Mouse (Mus musculus): Measurements from ENCODE around the gene Tmem176a. TPM values are rescaled to one million over a fixed set of nuclear protein-coding genes. Genes with fewer than 3 reads are reported as not detected.
"Not testable (repeated sequence)": the region's sequence is repeated elsewhere in the genome, so short reads cannot be mapped to it uniquely, and the experiment has no call there.

The Tmem176a gene
- polyA plus RNA-seq, 1 experiment from 2014 or later = 184 TPM

GRCm38 (mm10) chr6:48821991-48822785 lies 18.5 kb upstream of the Tmem176a start:
- H3K9me3 ChIP-seq (ENCODE audit: control insufficient read depth, low read depth, low read length); H3K9ac ChIP-seq (replicated peaks; ENCODE audit: low read depth, low read length); H3K27me3 ChIP-seq (ENCODE audit: control insufficient read depth, insufficient read depth, low read length); H3K36me3 ChIP-seq (ENCODE audit: control insufficient read depth, insufficient read depth, low read length); ATAC-seq (ENCODE audit: insufficient number of reproducible peaks, insufficient read depth, low FRiP score, low read depth); H3K4me2 ChIP-seq (replicated peaks; ENCODE audit: low read depth, low read length); H3K4me3 ChIP-seq (ENCODE audit: low read depth, low read length); H3K4me1 ChIP-seq (ENCODE audit: control insufficient read depth, insufficient read depth, low read length); H3K27ac ChIP-seq (ENCODE audit: low read length): not testable (repeated sequence)
- WGBS = 83% methylated on average over 7 of the region's 7 CpGs

- H3K27me3 ChIP-seq (ENCODE audit: control insufficient read depth, insufficient read depth, low read length) = no peaks in the 10 kb centered on the region
- H3K9ac ChIP-seq (replicated peaks; ENCODE audit: low read depth, low read length) = no peak overlapping the region
- H3K4me1 ChIP-seq (ENCODE audit: control insufficient read depth, insufficient read depth, low read length) = peaks cover 12% of the 10 kb centered on the region; the same call in 1 of the 2 replicates
- no peak overlapping the region for H3K4me3 ChIP-seq (ENCODE audit: low read depth, low read length)
- no peaks in the 10 kb centered on the region for H3K36me3 ChIP-seq (ENCODE audit: control insufficient read depth, insufficient read depth, low read length)
- no peaks in the 10 kb centered on the region for H3K9me3 ChIP-seq (ENCODE audit: control insufficient read depth, low read depth, low read length)
- no peak overlapping the region for H3K4me2 ChIP-seq (replicated peaks; ENCODE audit: low read depth, low read length)
- ATAC-seq (ENCODE audit: insufficient number of reproducible peaks, insufficient read depth, low FRiP score, low read depth) = no peak
- H3K27ac ChIP-seq (ENCODE audit: low read length) = no peak overlapping the region
- 55% methylated on average over 7 of the region's 7 CpGs for whole genome bisulfite sequencing
Observed at GRCm38 (mm10) chr6:48825016-48825415, 15.7 kb upstream of the Tmem176a start.

GRCm38 (mm10) chr6:48828976-48829375 lies 11.7 kb upstream of the Tmem176a start:
- Histone ChIP-seq H3K4me2 (replicated peaks; ENCODE audit: low read depth, low read length) (no peak overlapping the region), H3K4me3 (ENCODE audit: low read depth, low read length) (no peak overlapping the region), H3K9me3 (ENCODE audit: control insufficient read depth, low read depth, low read length) (no peaks in the 10 kb centered on the region), H3K27ac (ENCODE audit: low read length) (no peak overlapping the region), H3K27me3 (ENCODE audit: control insufficient read depth, insufficient read depth, low read length) (no peaks in the 10 kb centered on the region), H3K9ac (replicated peaks; ENCODE audit: low read depth, low read length) (no peak overlapping the region), H3K4me1 (ENCODE audit: control insufficient read depth, insufficient read depth, low read length) (peaks cover 12% of the 10 kb centered on the region; the same call in 1 of the 2 replicates), H3K36me3 (ENCODE audit: control insufficient read depth, insufficient read depth, low read length) (peaks cover 10% of the 10 kb centered on the region; the same call in 1 of the 2 replicates)
- 54% methylated on average over 1 of the region's 1 CpGs for WGBS
- ATAC-seq (ENCODE audit: insufficient number of reproducible peaks, insufficient read depth, low FRiP score, low read depth) = no peak

GRCm38 (mm10) chr6:48829651-48830050 lies 11.1 kb upstream of the Tmem176a start:
- Histone ChIP-seq H3K4me2 (replicated peaks; ENCODE audit: low read depth, low read length) (no peak overlapping the region), H3K4me1 (ENCODE audit: control insufficient read depth, insufficient read depth, low read length) (0 out of 2 replicates have a peak, but pooled peaks cover 7% of the 10 kb centered on the region), H3K4me3 (ENCODE audit: low read depth, low read length) (no peak overlapping the region), H3K27ac (ENCODE audit: low read length) (no peak overlapping the region), H3K9ac (replicated peaks; ENCODE audit: low read depth, low read length) (no peak overlapping the region), H3K27me3 (ENCODE audit: control insufficient read depth, insufficient read depth, low read length) (no peaks in the 10 kb centered on the region), H3K9me3 (ENCODE audit: control insufficient read depth, low read depth, low read length) (no peaks in the 10 kb centered on the region), H3K36me3 (ENCODE audit: control insufficient read depth, insufficient read depth, low read length) (peaks cover 17% of the 10 kb centered on the region)
- no peak for ATAC-seq (ENCODE audit: insufficient number of reproducible peaks, insufficient read depth, low FRiP score, low read depth)

- WGBS = 38% methylated on average over 1 of the region's 1 CpGs
- no peak overlapping the region for H3K27ac ChIP-seq (ENCODE audit: low read length)
- no peak overlapping the region for H3K4me3 ChIP-seq (ENCODE audit: low read depth, low read length)
Observed at GRCm38 (mm10) chr6:48830241-48830640, 10.5 kb upstream of the Tmem176a start.

GRCm38 (mm10) chr6:48831141-48831540 lies 9.6 kb upstream of the Tmem176a start:
- Histone ChIP-seq H3K9ac (replicated peaks; ENCODE audit: low read depth, low read length) (no peak overlapping the region), H3K36me3 (ENCODE audit: control insufficient read depth, insufficient read depth, low read length) (peaks cover 27% of the 10 kb centered on the region), H3K4me2 (replicated peaks; ENCODE audit: low read depth, low read length) (no peak overlapping the region), H3K27ac (ENCODE audit: low read length) (no peak overlapping the region), H3K4me3 (ENCODE audit: low read depth, low read length) (no peak overlapping the region), H3K4me1 (ENCODE audit: control insufficient read depth, insufficient read depth, low read length) (0 out of 2 replicates have a peak, but pooled peaks cover 7% of the 10 kb centered on the region), H3K9me3 (ENCODE audit: control insufficient read depth, low read depth, low read length) (no peaks in the 10 kb centered on the region), H3K27me3 (ENCODE audit: control insufficient read depth, insufficient read depth, low read length) (no peaks in the 10 kb centered on the region)
- 82% methylated on average over 5 of the region's 5 CpGs for WGBS
- no peak for ATAC-seq (ENCODE audit: insufficient number of reproducible peaks, insufficient read depth, low FRiP score, low read depth)

More at GRCm38 (mm10) chr6:48830241-48830640, 10.5 kb upstream of the Tmem176a start:
- Histone ChIP-seq H3K9me3 (ENCODE audit: control insufficient read depth, low read depth, low read length) (no peaks in the 10 kb centered on the region), H3K36me3 (ENCODE audit: control insufficient read depth, insufficient read depth, low read length) (peaks cover 23% of the 10 kb centered on the region), H3K27me3 (ENCODE audit: control insufficient read depth, insufficient read depth, low read length) (no peaks in the 10 kb centered on the region), H3K4me1 (ENCODE audit: control insufficient read depth, insufficient read depth, low read length) (0 out of 2 replicates have a peak, but pooled peaks cover 7% of the 10 kb centered on the region), H3K9ac (replicated peaks; ENCODE audit: low read depth, low read length) (no peak overlapping the region), H3K4me2 (replicated peaks; ENCODE audit: low read depth, low read length) (no peak overlapping the region)
- no peak for ATAC-seq (ENCODE audit: insufficient number of reproducible peaks, insufficient read depth, low FRiP score, low read depth)

GRCm38 (mm10) chr6:48832426-48832825 lies 8.3 kb upstream of the Tmem176a start:
- H3K27ac ChIP-seq (ENCODE audit: low read length) = no peak overlapping the region
- no peak for ATAC-seq (ENCODE audit: insufficient number of reproducible peaks, insufficient read depth, low FRiP score, low read depth)
- H3K4me3 ChIP-seq (ENCODE audit: low read depth, low read length) = no peak overlapping the region
- H3K27me3 ChIP-seq (ENCODE audit: control insufficient read depth, insufficient read depth, low read length) = no peaks in the 10 kb centered on the region
- H3K36me3 ChIP-seq (ENCODE audit: control insufficient read depth, insufficient read depth, low read length) = peaks cover 33% of the 10 kb centered on the region
- H3K4me2 ChIP-seq (replicated peaks; ENCODE audit: low read depth, low read length) = no peak overlapping the region
- no peak overlapping the region for H3K9ac ChIP-seq (replicated peaks; ENCODE audit: low read depth, low read length)
- 90% methylated on average over 1 of the region's 1 CpGs for WGBS
- 0 out of 2 replicates have a peak, but pooled peaks cover 7% of the 10 kb centered on the region for H3K4me1 ChIP-seq (ENCODE audit: control insufficient read depth, insufficient read depth, low read length)
- no peaks in the 10 kb centered on the region for H3K9me3 ChIP-seq (ENCODE audit: control insufficient read depth, low read depth, low read length)

GRCm38 (mm10) chr6:48833515-48833914 lies 7.2 kb upstream of the Tmem176a start:
- no peaks in the 10 kb centered on the region for H3K9me3 ChIP-seq (ENCODE audit: control insufficient read depth, low read depth, low read length)
- ATAC-seq (ENCODE audit: insufficient number of reproducible peaks, insufficient read depth, low FRiP score, low read depth) = no peak
- H3K4me2 ChIP-seq (replicated peaks; ENCODE audit: low read depth, low read length) = no peak overlapping the region
- H3K4me1 ChIP-seq (ENCODE audit: control insufficient read depth, insufficient read depth, low read length) = peaks cover 10% of the 10 kb centered on the region; the same call in 1 of the 2 replicates
- WGBS = 98% methylated on average over 4 of the region's 4 CpGs
- H3K27ac ChIP-seq (ENCODE audit: low read length) = no peak overlapping the region
- H3K4me3 ChIP-seq (ENCODE audit: low read depth, low read length) = no peak overlapping the region
- H3K27me3 ChIP-seq (ENCODE audit: control insufficient read depth, insufficient read depth, low read length) = no peaks in the 10 kb centered on the region
- H3K36me3 ChIP-seq (ENCODE audit: control insufficient read depth, insufficient read depth, low read length) = peaks cover 42% of the 10 kb centered on the region
- H3K9ac ChIP-seq (replicated peaks; ENCODE audit: low read depth, low read length) = no peak overlapping the region
